Mouse (Mus musculus) heart, postnatal 14 days (tissue): ENCODE measurements around the gene Tespa1. TPM values are rescaled to one million over a fixed set of nuclear protein-coding genes. Genes with fewer than 3 reads are reported as not detected.
A peak's percentile ranks its signal among the peaks of the same experiment; 100 is the strongest.
"Not testable (repeated sequence)": the region's sequence is repeated elsewhere in the genome, so short reads cannot be mapped to it uniquely, and the experiment has no call there.

Experiments used
- DNase-seq, 2 experiments: peaks; one replicate each; pipeline ENCODE4 v3.0.0; 2021 to 2022
- intact Hi-C: fragments of 180-260 bp; cut with DNase I; formaldehyde crosslinking; loops from one replicate; pipeline ENCODE4 v1.15.1; 2025
- long read RNA-seq, 2 experiments: library from polyadenylated mRNA; stranded (forward); transcript quantifications; one replicate each; pipeline ENCODE4 v2.0.0; 2021
- total RNA-seq, 2 experiments: library from RNA; stranded (reverse); gene quantifications; 2 replicates each; pipeline ENCODE4 v1.2.3; 2021

The Tespa1 gene
- 1 to 10 TPM in 1 of 2 experiments, under 1 TPM in 1; 0.29 to 3.8 TPM for total RNA-seq
- long read RNA-seq, experiment 1, partial matches to known transcripts: 0 of 3 reads
- long read RNA-seq, experiment 1, other reads (novel, unspliced or antisense): 3 of 3 reads
- long read RNA-seq, experiment 2: 0 reads

GRCm38 (mm10) chr10:130322637-130323036 lies at the start of gene Tespa1:
TSS of gene Tespa1 (plus strand) at chr10:130322870.
- intact Hi-C loops: no loop called here

GRCm38 (mm10) chr10:130275759-130276158 lies 46.9 kb upstream of the Tespa1 start:
- no peak for DNase-seq
- intact Hi-C loops: no loop called here

More at GRCm38 (mm10) chr10:130322637-130323036, at the start of gene Tespa1:
- no peak for DNase-seq

- intact Hi-C loops: no loop called here
These were observed 46.2 kb upstream of the Tespa1 start for GRCm38 (mm10) chr10:130276496-130276895.

GRCm38 (mm10) chr10:130280066-130280465 lies 42.6 kb upstream of the Tespa1 start, which contains the start of gene Neurod4:
TSS of gene Neurod4 (minus strand) at chr10:130280240.
- intact Hi-C loops: no loop called here
- peak in 1 of 2 experiments; percentile 22 for DNase-seq

More at GRCm38 (mm10) chr10:130276496-130276895, 46.2 kb upstream of the Tespa1 start:
- DNase-seq: no peak

- DNase-seq: no peak
- intact Hi-C loops: no loop called here
These were observed 40.7 kb upstream of the Tespa1 start for GRCm38 (mm10) chr10:130281982-130282449.

- intact Hi-C loops: no loop called here
- DNase-seq: no peak
These were observed 35.5 kb upstream of the Tespa1 start for GRCm38 (mm10) chr10:130287201-130287600.

GRCm38 (mm10) chr10:130288007-130288406 lies 34.7 kb upstream of the Tespa1 start:
- no peak for DNase-seq
- intact Hi-C loops: no loop called here

- DNase-seq: no peak
These were observed 28.8 kb upstream of the Tespa1 start for GRCm38 (mm10) chr10:130293741-130294408.

GRCm38 (mm10) chr10:130298748-130299147 lies 23.9 kb upstream of the Tespa1 start:
- intact Hi-C loops: loop anchor here (2.0 kb wide), 1 partner anchor 70 kb away; no protein-coding TSS in a partner anchor
- peak in 1 of 2 experiments; percentile 12 for DNase-seq

More at GRCm38 (mm10) chr10:130293741-130294408, 28.8 kb upstream of the Tespa1 start:
- intact Hi-C loops: no loop called here

GRCm38 (mm10) chr10:130304138-130304537 lies 18.5 kb upstream of the Tespa1 start:
- intact Hi-C loops, DNase-seq: not testable (repeated sequence)

GRCm38 (mm10) chr10:130311534-130312227 lies 11.0 kb upstream of the Tespa1 start:
- no peak for DNase-seq
- intact Hi-C loops: no loop called here

GRCm38 (mm10) chr10:130313531-130313930 lies 9.1 kb upstream of the Tespa1 start:
- no peak for DNase-seq
- intact Hi-C loops: no loop called here

- DNase-seq: peak; percentile 38 to 64
- intact Hi-C loops: no loop called here
These were observed 8.4 kb upstream of the Tespa1 start for GRCm38 (mm10) chr10:130314110-130314829.

GRCm38 (mm10) chr10:130315846-130316245 lies 6.8 kb upstream of the Tespa1 start:
- intact Hi-C loops: no loop called here

GRCm38 (mm10) chr10:130318720-130319119 lies 4.0 kb upstream of the Tespa1 start:
- intact Hi-C loops: no loop called here
- DNase-seq: no peak

More at GRCm38 (mm10) chr10:130315846-130316245, 6.8 kb upstream of the Tespa1 start:
- no peak for DNase-seq

- intact Hi-C loops: no loop called here
- no peak for DNase-seq
These were observed 2.0 kb upstream of the Tespa1 start for GRCm38 (mm10) chr10:130320715-130321114.

GRCm38 (mm10) chr10:130322062-130322461 lies 608 bp upstream of the Tespa1 start:
- DNase-seq: no peak

GRCm38 (mm10) chr10:130324243-130324642 lies 1.6 kb downstream of the Tespa1 start:
- intact Hi-C loops: no loop called here
- no peak for DNase-seq

More at GRCm38 (mm10) chr10:130322062-130322461, 608 bp upstream of the Tespa1 start:
- intact Hi-C loops: no loop called here

- intact Hi-C loops: no loop called here
- no peak for DNase-seq
These were observed 8.0 kb downstream of the Tespa1 start for GRCm38 (mm10) chr10:130330711-130331110.

- intact Hi-C loops: no loop called here
- no peak for DNase-seq
These were observed 13.7 kb downstream of the Tespa1 start for GRCm38 (mm10) chr10:130336385-130336784.
